Mouse (Mus musculus): ENCODE measurements around the gene Rgs2. TPM values are rescaled to one million over a fixed set of nuclear protein-coding genes. Genes with fewer than 3 reads are reported as not detected.

The Rgs2 gene
- total RNA-seq (2021): 10 to 100 TPM; 59.3 to 60.5 TPM

DNA sequence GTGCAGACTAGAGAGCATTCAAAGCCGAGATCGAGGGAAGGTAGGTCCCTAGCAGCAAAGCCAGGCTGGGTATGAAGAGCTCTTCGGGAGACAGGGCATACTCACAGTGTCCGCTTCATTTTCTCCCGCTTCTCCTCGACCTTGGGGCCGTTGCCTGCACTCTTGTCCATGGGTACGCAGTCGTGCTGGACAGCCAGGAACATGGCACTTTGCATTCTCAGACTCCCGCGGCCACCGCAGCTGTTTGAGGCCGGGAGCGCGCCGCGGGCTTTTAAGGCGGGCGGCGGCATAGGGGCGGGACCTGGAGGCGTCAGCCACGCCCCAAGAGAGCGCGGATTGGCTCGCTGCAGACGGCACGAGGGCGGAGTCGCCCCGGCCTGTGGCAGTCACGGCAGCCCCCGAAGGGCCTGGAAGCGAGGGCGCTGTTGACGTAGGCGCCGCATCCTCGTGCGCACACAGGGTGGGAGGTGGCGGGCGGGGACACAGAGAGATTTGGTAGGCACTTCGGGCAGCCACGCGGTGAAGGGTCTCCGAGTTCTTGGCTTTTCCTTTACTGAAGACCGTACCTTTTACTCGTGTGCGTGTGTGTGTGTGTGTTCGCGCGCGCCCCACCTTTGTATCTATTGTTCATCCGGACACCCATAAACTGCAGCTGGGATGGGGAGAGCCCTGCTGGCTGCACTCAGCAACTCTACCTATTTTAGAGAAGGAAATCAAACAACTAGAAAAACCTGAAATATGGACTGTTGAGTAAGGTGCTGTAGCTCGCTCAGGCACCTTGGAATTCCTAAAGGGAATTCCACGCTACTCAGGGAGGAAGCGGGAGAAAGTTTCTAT lies at the start of gene Rgs2:
Gene Rgs2, minus strand, starts transcription at position 258 of the 837 bp plus-strand sequence.
- peak; percentile 96 for DNase-seq (ENCODE audit: extremely low spot score in 1 of 2, low spot score in 2 of 2)
- intact Hi-C loops (cut with DNase I): no loop called here

DNA sequence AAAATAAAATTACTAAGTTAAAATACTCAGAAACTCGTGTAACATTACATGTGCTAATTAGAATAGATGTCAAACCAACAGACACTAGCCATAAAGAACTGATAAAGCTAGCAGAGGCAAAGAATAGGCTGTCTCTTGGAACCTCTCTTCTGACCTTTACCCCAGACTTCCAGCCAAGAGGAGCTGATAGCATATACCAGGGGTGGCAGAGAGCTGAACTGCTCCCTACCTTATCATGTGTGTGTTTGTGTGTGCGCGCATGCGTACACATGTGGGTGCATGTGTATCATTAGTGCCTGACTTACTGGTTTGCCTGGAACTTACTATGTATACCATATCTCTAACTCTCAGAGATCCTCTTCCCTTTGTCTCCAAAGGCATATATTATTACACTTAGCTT lies 49.4 kb upstream of the Rgs2 start:
- no peak for DNase-seq (ENCODE audit: extremely low spot score in 1 of 2, low spot score in 2 of 2)
- intact Hi-C loops (cut with DNase I): no loop called here

DNA sequence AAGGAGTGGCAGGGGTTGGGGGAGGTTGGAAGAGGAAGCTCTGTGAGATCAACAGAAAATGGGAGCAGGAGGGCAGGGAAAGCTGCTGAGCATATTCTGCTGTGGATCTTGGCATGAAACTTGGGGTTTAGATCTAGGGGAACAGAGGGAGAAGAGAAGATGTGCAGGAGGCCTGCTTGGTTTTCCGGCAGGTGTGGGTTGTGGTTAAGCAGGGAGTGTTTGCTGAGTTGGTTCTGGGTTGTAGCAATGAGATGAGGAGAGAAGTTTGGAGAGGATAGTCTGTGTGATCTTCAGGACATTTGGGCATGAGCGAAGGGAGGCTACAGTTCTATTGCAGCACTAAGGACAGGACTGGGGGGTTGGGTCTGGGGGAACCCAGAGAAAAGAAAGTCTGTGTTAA lies 37.9 kb upstream of the Rgs2 start:
- no peak for DNase-seq (ENCODE audit: extremely low spot score in 1 of 2, low spot score in 2 of 2)
- intact Hi-C loops (cut with DNase I): no loop called here

DNA sequence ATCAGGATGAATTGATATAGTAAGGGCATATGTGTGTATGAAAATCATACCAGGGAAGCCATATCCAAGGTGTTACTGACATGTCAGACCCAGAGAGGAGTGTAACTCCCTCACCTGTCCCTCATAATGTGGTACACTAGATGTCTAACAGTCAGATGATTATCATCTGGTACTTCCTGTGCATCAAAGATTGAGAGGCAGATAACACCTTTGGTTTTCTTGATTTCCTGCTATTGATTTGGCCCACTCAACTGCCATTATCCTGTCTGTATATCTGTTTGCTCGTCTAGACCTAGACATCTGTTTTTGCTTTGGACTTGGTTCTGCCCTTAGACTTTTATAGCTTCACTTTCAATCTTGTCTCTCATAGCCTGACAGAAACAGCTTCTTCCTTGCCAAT lies 29.5 kb upstream of the Rgs2 start:
- intact Hi-C loops (cut with DNase I): no loop called here
- no peak for DNase-seq (ENCODE audit: extremely low spot score in 1 of 2, low spot score in 2 of 2)

DNA sequence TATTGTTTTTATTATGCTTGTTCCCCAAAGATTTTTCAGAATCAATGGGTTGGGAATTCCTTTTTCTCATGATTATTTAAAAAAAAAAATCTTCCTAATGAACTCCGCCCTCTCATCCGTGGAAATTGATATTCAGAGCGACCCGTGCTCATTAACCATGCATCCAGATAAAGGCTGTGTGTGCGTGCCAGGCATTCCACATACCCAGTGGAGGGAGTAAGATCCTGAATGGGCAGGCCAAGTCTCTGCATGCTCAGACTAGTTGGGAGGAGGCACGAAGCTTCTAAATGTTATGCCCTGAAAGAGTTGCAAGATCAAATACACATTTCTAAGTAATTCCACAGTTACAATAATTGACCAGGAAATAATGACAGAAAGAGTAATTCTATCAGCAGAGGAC lies 26.5 kb upstream of the Rgs2 start:
- intact Hi-C loops (cut with DNase I): no loop called here
- DNase-seq (ENCODE audit: extremely low spot score in 1 of 2, low spot score in 2 of 2): no peak

DNA sequence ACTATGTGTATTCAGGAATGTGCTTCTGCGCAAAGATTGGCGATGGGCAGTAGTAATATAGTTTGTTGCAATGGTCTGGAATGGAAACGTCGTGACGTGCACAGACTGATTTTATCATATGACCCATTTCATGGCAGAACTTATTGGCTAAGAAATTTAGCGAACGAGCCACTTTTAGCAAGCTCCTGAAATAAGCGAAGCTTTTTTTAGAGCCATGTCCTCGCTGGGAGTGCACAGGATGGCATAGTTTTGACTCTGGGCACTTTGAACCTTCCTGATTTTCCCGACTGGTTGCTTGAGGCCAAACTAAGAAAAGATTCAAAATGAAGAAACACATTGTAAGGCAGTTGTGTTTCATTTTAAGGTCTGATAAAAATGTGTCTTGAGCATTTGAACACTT lies 25.7 kb upstream of the Rgs2 start:
- DNase-seq (ENCODE audit: extremely low spot score in 1 of 2, low spot score in 2 of 2): no peak
- intact Hi-C loops (cut with DNase I): no loop called here

DNA sequence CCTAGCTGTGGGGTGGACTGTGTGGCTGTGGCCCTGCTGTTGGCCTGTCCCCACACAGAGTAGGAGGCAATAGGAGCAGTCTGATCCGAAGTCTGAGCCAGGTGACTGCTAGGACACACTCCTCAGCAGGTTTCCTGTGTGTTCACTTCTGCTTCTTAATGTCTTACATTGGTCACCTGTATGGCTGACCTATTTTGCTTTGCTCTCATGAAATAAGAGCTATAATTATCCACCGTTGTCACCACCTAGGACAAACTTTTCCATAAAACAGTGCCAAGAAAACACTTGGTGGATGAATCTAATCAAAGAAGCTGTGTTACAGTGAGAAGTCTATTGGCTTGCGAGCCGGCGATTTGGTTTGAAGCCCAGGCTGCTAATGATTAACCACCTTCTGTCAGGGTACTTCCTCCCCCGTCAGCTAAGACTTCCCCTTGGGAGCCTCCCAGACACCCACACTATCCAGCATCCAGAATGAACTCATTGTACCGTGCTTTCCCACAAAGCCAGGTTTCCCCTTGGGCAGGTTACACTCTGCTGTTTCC lies 14.5 kb upstream of the Rgs2 start:
- intact Hi-C loops (cut with DNase I): no loop called here
- DNase-seq (ENCODE audit: extremely low spot score in 1 of 2, low spot score in 2 of 2): no peak

DNA sequence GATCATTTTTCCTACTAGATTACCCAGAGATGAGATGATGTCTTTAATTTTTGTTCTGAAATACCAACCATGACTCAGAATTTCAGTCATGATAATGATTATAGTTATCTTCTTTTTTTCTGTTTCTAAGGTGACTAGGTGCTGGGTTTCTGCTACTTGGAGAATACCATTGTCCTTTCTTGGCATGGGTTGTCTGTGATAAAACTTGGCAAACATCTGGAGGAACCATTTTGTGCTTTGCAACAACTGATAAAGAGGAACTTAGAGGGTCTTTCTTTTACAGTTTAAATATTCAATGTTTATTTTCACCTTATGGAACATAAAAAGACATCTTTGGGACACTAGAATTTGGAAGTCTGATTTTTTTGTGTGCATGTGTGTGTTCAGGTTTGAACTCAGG lies 10.0 kb upstream of the Rgs2 start:
- DNase-seq (ENCODE audit: extremely low spot score in 1 of 2, low spot score in 2 of 2): no peak
- intact Hi-C loops (cut with DNase I): no loop called here

DNA sequence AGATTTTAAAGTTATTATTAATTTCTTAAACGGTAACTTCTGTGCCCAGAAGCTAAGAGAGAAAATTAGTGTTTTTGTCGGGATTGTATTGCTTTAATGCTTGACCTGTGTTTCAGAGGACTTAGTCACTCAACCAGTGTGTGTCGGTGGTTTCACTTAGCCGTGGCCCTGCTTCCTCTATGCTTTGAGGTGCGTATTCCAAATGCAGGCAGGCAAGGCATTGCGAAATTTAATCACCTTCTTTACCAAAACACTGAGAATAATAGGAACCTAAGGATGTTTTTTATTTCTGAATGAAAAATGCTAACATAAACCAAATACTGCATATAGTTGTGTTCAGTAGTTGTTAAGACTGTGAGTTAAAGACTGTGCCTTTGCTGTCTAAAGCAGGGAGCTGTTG lies 3.4 kb upstream of the Rgs2 start:
- intact Hi-C loops (cut with DNase I): loop anchor here (2.0 to 5.0 kb wide), 2 partner anchors 205 to 370 kb away; no protein-coding TSS in a partner anchor
- no peak for DNase-seq (ENCODE audit: extremely low spot score in 1 of 2, low spot score in 2 of 2)

DNA sequence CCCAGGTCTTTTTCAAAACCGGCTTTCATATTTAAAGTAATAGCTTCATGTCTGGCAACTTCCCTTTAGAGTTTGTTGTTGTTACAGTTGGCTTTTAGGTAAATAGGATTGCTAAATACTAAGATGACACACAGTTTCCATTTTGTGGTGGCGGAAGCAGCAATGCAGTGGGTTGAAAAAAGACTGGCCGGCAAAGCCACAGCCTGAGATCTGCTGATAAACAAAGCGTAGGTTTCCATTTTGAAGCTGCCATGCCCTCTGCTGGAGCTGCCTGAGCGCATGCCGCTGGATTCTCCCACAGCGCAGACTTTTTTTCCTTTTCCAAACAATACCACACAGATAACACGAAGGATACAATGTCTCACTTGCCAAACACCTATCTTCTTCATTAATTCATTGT lies 2.6 kb upstream of the Rgs2 start:
- intact Hi-C loops (cut with DNase I): loop anchor here (2.0 to 5.0 kb wide), 2 partner anchors 204 to 371 kb away; no protein-coding TSS in a partner anchor
- DNase-seq (ENCODE audit: extremely low spot score in 1 of 2, low spot score in 2 of 2): peak; percentile 74

DNA sequence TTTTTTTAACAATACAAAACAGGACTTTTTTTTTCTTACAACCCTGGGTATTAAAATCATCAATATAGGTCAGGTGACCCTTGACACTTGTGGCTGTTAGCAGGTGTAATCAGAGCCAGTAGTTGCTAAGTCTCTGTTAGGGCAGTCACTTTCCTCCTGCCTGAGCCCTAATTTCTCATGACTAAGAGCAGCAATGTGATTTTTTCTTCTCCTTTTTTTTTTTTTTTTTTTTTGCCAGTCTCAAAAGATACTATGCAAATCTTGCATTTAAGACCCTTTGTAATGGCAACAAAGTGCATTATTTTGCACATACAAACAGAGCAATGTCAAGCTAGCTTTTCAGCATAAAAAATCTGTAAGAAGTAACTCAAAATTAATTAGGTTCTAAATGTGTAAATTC lies 1.7 kb upstream of the Rgs2 start:
- intact Hi-C loops (cut with DNase I): loop anchor here (2.0 to 5.0 kb wide), 2 partner anchors 203 to 372 kb away; no protein-coding TSS in a partner anchor
- DNase-seq (ENCODE audit: extremely low spot score in 1 of 2, low spot score in 2 of 2): no peak

DNA sequence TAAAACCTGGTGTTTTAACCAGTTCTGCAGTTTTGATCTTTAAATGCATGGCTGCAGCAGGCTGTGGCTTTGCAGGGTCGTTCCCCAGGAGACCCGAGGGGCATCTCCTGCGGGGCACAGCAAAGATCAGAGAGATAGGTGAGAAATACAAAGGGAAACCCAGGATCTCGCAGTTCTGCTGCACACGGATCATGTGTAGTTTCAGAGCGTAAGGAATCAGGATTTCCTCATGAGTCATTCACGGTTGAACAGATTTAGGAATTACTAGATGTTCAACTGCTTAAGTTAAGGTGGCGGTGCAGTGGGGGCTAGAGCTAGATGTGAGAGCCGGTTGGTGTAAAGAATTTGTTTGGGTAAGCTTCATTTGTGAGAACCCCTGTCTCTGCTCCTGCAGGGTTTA lies 780 bp upstream of the Rgs2 start:
- intact Hi-C loops (cut with DNase I): loop anchor here (5.0 kb wide), 1 partner anchor 373 kb away; no protein-coding TSS in a partner anchor
- DNase-seq (ENCODE audit: extremely low spot score in 1 of 2, low spot score in 2 of 2): no peak

DNA sequence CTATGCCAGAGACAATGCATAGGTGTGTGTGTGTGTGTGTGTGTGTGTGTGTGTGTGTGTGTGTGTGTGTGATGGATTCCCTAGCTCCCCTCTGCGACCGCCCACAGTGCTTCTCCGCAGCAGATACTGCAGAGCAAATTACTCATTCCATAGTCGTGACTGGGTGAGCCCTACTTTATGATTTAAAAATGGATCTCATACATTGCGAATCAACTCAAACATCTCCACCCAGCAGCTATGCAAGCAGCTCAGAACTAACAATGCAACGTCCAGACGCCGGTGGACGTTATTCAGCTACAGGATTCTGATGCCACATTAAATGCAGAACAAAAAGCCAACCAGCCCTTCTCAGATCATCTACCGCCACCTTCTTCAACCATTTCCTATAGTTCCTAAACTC lies 545 bp downstream of the Rgs2 start:
- peak; percentile 33 to 48 for DNase-seq (ENCODE audit: extremely low spot score in 1 of 2, low spot score in 2 of 2)
- intact Hi-C loops (cut with DNase I): no loop called here

DNA sequence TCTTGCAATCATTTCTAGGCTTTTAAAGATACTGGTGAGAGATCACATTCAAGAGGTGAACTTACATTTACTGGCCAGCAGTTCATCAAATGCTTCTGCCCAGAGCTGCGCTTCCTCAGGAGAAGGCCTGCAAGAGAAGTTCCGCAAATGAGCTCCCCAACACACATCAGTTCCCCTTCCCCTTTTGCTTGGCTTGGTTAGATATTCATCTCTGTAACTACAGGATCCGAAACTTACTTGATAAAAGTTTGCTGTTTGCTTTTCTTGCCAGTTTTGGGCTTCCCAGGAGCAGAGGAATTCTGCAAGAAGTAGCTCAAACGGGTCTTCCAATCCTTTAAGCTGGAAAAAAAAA lies 1.3 kb downstream of the Rgs2 start:
- intact Hi-C loops (cut with DNase I): no loop called here
- DNase-seq (ENCODE audit: extremely low spot score in 1 of 2, low spot score in 2 of 2): no peak

DNA sequence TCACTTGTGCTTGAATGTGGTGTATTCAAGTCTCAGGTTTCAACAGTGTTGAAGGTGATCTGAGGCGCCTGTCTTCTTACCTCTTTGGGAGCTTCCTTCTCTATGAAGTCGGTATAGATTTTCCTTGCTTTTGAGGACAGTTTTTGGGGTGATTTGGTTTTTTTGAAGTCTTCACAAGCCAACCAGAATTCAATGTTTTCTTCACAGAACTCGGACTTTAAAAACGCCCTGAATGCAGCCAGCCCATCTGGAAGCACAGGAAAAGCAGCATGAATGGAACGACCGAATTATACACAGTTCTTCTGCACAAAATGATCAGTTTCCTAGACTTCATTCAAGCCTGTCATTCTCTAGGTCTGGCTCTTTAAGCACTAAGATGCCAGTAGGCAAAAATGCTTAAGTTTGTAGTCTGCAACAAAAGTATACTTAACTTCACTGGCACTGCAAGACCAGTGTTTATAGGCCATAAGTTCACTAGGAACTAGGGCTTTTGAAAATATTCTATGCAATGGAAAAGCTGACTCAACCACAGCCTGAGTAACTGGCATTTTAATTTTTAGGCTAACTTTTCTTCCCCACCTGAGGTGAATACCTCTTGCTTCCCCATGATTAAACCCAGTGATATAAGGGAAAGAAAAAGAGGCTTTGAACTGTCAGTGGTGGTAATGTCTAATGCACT lies 1.8 kb downstream of the Rgs2 start:
- intact Hi-C loops (cut with DNase I): no loop called here
- no peak for DNase-seq (ENCODE audit: extremely low spot score in 1 of 2, low spot score in 2 of 2)

DNA sequence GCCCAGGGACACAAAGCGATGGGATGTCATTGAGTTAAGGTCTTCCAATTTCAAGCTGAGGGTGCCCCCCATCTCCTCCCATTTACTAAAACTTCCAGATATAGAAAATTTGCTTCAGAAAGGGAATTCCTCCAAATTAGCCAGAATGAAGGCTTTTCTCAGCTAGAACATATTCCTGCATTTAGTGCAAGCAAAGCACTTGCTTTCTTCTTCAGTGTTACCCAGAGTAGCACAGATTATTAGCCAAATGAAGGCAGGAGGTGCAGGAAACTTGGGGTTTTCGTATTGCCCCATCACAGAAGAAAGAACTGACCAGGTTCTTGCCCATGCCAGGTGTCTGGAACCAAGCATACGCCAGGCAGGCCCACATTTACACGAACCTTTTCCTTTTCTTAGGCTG lies 3.7 kb downstream of the Rgs2 start:
- intact Hi-C loops (cut with DNase I): no loop called here

DNA sequence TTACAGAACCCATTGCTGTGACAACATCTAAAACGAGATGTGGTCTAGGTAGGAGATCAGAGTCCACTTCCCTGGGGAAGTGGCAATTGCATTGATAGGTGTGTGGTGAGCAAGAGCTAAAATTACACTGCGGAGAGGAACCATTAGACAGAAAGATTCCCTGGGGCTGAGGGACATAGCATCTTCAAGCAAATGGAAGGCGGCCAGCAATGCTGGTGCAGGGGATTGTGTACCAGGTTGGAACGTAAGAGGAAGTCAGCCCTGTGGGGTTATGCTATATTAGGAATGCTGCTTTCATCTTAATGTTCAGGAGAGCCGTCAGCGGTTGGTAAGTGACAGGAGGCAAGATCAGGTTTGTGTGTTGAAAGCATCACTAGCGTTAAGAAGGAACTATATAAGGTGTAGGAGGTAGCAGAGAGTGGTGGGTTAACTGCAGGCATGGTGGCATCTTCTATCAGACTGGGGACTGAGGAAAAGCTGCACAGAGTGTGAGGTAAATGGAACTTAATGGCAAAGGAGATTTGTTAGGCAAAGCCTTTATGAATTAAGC lies 4.5 kb downstream of the Rgs2 start:
- DNase-seq (ENCODE audit: extremely low spot score in 1 of 2, low spot score in 2 of 2): no peak
- intact Hi-C loops (cut with DNase I): no loop called here

More for the DNA sequence above, 3.7 kb downstream of the Rgs2 start:
- DNase-seq (ENCODE audit: extremely low spot score in 1 of 2, low spot score in 2 of 2): no peak

DNA sequence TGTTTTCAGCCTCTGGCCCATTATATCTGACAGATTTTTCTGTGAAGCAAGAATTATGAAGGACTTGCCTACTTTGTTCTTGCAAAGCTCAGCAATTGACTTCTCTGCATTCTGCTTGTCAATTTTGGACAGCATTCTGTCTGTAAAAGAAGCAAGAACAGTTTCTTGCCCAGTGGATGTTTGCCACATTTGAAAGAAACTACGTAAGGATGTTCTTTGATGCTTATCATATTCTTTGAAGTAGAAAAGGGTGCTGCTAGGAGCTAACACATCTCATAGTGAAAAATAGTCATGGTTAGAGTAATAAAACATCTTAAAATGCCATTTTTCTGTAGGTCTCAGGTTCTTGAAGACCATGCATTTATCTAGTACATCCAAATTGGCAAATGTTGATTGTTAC lies 10.9 kb downstream of the Rgs2 start:
- intact Hi-C loops (cut with DNase I): no loop called here
- DNase-seq (ENCODE audit: extremely low spot score in 1 of 2, low spot score in 2 of 2): no peak

DNA sequence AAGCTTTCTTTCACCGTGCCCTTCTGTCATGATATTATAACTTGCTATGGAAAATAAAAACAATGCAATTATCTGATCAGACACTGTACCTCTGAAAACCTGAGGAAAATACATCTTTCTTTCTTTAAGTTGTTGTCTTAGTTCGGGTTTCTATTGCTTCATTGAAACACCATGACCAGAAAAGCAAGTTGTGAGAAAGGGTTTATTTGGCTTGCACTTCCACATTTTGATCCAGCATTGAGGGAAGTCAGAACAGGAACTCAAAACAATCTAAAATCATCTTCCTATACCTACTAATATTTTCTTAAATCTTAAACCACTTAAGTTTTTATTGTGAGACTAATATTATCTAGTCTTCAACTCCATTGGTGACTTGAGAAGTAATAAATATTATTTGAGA lies 11.4 kb downstream of the Rgs2 start:
- DNase-seq (ENCODE audit: extremely low spot score in 1 of 2, low spot score in 2 of 2): no peak
- intact Hi-C loops (cut with DNase I): no loop called here

DNA sequence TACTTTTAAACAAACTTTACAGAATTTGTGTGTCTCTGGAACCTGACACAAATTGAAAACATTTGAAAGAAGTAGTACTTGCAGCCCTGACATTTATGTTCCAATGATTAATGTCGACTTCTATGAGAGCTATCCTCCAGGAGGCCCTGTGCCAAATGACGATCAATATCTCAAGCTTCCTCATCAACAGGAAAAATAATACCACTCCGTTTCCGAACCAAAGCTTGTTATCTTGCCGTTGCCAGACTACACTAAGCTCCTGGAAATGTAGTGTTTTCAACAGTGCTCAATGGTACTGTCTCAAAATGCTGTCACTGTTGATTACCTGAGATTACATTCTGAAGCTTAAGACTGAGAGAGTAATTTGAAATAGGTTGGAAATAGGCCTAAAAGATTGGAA lies 13.7 kb downstream of the Rgs2 start:
- intact Hi-C loops (cut with DNase I): no loop called here
- no peak for DNase-seq (ENCODE audit: extremely low spot score in 1 of 2, low spot score in 2 of 2)
